Mouse (Mus musculus) ES-E14 (cell line): Measurements from ENCODE around the gene Slc13a3. TPM values are rescaled to one million over a fixed set of nuclear protein-coding genes. Genes with fewer than 3 reads are reported as not detected.

Source experiments
- DNase-seq: peaks from one replicate; pipeline ENCODE4 v3.0.0-alpha.2; 2013; ENCODE audit warnings: low read depth, low spot score
- H3K27ac ChIP-seq: 2 replicates; pipeline ENCODE4 v1.5.1; 2012; ENCODE audit warnings: low read depth, mild to moderate bottlenecking, low read length, moderate library complexity, mixed read lengths; ENCODE audit not compliant: poor library complexity, insufficient read depth, severe bottlenecking
- H3K36me3 ChIP-seq: 2 replicates; pipeline ENCODE4 v1.6.1; 2012; ENCODE audit warnings: mild to moderate bottlenecking, low read length, moderate library complexity, mixed read lengths; ENCODE audit not compliant: control insufficient read depth, poor library complexity, insufficient read depth, severe bottlenecking
- H3K4me1 ChIP-seq, 2 experiments: fragments of 150-350 bp in 1 of 2; sonication (generic) in 1 of 2; 2 replicates each; pipeline ENCODE4 v1.6.1; 2012; ENCODE audit warnings: low read length in 2 of 2, mild to moderate bottlenecking in 1 of 2, mixed read lengths in 1 of 2; ENCODE audit not compliant: control insufficient read depth in 2 of 2, insufficient read depth in 2 of 2, poor library complexity in 1 of 2
- H3K4me3 ChIP-seq, 2 experiments: fragments of 150-350 bp in 1 of 2; sonication (generic) in 1 of 2; 2 replicates each; pipeline ENCODE4 v1.5.1; 2012; ENCODE audit warnings: low read length in 2 of 2, low read depth in 1 of 2, mild to moderate bottlenecking in 1 of 2, mixed read lengths in 1 of 2; ENCODE audit not compliant: insufficient read depth in 1 of 2, poor library complexity in 1 of 2, severe bottlenecking in 1 of 2
- H3K9ac ChIP-seq: 2 replicates; pipeline ENCODE4 v1.6.1; 2012; ENCODE audit warnings: low read depth, mild to moderate bottlenecking, low read length, mixed read lengths; ENCODE audit not compliant: poor library complexity, insufficient read depth, severe bottlenecking
- H3K9me3 ChIP-seq: fragments of 150-350 bp; sonication (generic); 2 replicates; pipeline ENCODE4 v1.6.1; 2012; ENCODE audit warnings: low read depth, mild to moderate bottlenecking, low read length; ENCODE audit not compliant: control insufficient read depth, insufficient read depth
- CHD2 ChIP-seq: IDR thresholded peaks from 2 replicates; pipeline ENCODE4 v1.6.1; 2014; ENCODE audit warnings: mild to moderate bottlenecking, low read depth, low read length, inconsistent platforms
- HCFC1 ChIP-seq: IDR thresholded peaks from 2 replicates; pipeline ENCODE4 v1.6.1; 2012; ENCODE audit warnings: low read length, inconsistent platforms, borderline replicate concordance; ENCODE audit not compliant: insufficient read depth
- MAFK ChIP-seq: IDR thresholded peaks from 2 replicates; pipeline ENCODE4 v1.6.1; 2014; ENCODE audit warnings: mild to moderate bottlenecking, low read depth, low read length, inconsistent platforms; ENCODE audit not compliant: insufficient read depth
- ZC3H11A ChIP-seq: IDR thresholded peaks from 2 replicates; pipeline ENCODE4 v1.6.1; 2012; ENCODE audit warnings: low read depth, mild to moderate bottlenecking, inconsistent platforms, low read length, borderline replicate concordance
- ZNF384 ChIP-seq: IDR thresholded peaks from 2 replicates; pipeline ENCODE4 v1.6.1; 2012; ENCODE audit warnings: low read depth, low read length, inconsistent platforms
- in situ Hi-C, 2 experiments: fragments of 600-800 bp; cut with MboI; formaldehyde crosslinking; loops; one replicate each; pipeline ENCODE4 v1.15.1; 2025; ENCODE audit warnings: low sequenced_read_pairs in 2 of 2, inconsistent platforms in 1 of 2; ENCODE audit not compliant: unreplicated experiment in 2 of 2
- total RNA-seq: library from RNA; depleted of rRNA; stranded (reverse); fragments of 300-350 nt; gene quantifications from 2 replicates; pipeline ENCODE4 v1.2.3, GENCODE M21; 2012

Gene Slc13a3
- total RNA-seq, 1 experiment, result 0.22 TPM

DNA sequence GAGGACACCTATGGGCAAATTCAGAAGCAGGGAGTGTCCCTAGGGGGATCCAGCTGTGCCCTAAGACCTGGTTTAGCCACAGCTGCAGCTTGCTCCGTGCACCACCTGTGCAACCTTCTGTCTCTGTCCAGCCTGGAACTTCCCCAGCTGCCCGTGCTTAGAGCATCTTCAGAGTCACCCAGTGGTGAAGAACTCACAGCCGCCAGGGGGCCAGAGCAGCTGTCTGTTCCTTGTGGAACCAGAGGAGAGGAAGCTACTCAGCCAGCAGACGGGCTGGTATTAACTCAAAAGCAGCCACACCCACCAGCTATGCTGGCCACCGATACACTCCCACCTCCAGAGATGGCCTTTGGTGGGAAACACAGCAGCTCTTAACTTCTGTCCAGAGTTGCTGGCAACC is 2.9 kb downstream of the Slc13a3 start:
- H3K36me3 ChIP-seq, result no peaks in the 10 kb centered on the region
- DNase-seq, result no peak
- no peak overlapping the region for H3K9ac ChIP-seq
- in situ Hi-C loops, result no loop called here
- H3K4me3 ChIP-seq, result no peak overlapping the region
- no peak overlapping the region for H3K27ac ChIP-seq
- no peaks in the 10 kb centered on the region for H3K4me1 ChIP-seq
- TF ChIP-seq ZNF384 (no peak), ZC3H11A (no peak), HCFC1 (no peak), CHD2 (no peak), MAFK (no peak)
- H3K9me3 ChIP-seq, result no peaks in the 10 kb centered on the region

DNA sequence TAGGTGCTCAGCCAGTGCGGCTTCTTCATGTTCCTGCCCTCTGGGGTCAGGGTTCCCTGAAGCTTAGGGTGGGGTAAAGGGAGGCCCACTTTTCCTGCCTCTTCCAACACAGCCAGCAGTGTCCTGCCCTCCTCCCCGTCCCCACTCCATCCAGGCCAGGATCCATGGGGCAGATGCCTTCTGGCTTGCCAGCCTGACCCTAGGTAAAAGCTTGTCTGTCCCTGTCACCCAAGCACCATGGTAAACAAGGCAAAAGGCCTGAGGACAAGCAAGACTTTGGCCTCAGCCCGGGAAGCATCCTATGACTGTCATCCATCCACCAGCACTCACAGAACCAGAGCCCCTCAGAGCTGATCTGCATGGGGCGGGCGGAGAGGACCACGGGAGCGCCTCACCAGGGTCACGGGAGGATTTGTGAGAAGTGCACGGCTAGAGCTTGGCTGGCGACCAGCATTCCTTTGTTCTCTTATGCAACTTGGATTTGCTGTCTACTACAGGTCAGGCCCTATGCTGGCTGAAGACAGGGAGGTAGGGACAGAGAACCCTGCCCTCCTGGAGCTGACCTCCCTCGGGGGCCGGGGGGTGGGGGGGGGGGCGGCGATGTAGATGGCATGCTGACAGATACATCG is 5.1 kb downstream of the Slc13a3 start:
- in situ Hi-C loops, result no loop called here

DNA sequence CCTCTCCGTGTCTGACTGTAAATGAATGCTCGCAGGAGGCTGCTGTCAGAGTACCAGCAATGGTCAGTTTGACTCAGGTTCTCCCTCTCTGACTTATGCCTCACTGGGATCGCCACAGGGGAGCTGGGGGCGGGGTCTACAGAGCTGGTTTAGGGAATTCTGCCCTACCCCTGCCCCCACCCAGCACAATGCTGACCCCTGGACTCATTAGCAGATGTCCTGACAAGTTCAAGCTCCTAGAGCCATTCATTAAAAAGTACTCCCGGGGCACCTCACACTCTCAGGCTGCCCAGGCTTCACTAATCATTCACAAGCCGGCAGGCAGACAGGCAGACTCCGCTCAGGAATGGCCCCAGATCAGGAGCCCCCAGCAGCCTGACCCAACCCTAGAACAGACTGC is 13.4 kb downstream of the Slc13a3 start:
- Histone ChIP-seq H3K9me3 (no peaks in the 10 kb centered on the region), H3K9ac (no peak overlapping the region), H3K4me3 (no peak overlapping the region), H3K36me3 (no peaks in the 10 kb centered on the region), H3K4me1 (0 out of 4 replicates have a peak, but pooled peaks cover 0 to 2% of the 10 kb centered on the region in 2 experiments), H3K27ac (no peak overlapping the region)
- in situ Hi-C loops, result no loop called here
- no peak for TF ChIP-seq MAFK
- TF ChIP-seq ZNF384, result no peak
- no peak for TF ChIP-seq ZC3H11A
- DNase-seq, result no peak

More for the DNA sequence above, 5.1 kb downstream of the Slc13a3 start:
- Histone ChIP-seq H3K27ac (no peak overlapping the region), H3K9ac (no peak overlapping the region), H3K9me3 (no peaks in the 10 kb centered on the region), H3K4me3 (no peak overlapping the region), H3K36me3 (no peaks in the 10 kb centered on the region), H3K4me1 (no peaks in the 10 kb centered on the region)
- DNase-seq, result no peak
- TF ChIP-seq HCFC1 (no peak), ZC3H11A (no peak), MAFK (no peak), ZNF384 (no peak), CHD2 (no peak)

DNA sequence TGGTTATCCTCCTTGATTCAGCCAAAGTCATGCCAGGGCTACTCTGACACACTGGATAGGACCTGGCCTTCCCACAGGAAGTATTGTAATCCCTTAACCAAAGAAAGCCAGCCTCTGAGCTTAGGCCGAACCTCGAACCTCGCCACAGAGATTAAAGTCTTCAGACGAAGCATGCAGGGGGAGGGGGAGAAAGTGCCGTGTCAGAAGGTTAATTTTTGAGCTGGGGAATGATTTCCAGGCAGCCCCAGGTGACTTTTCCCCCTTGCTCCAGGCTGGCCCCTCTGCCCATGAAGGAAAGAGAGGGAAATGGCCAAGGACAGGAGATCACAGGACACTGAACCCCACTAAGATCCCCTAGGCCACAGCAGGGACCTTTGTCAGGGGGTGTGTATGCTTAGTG is 14.8 kb downstream of the Slc13a3 start:
- in situ Hi-C loops, result no loop called here
- no peak overlapping the region for H3K27ac ChIP-seq
- no peaks in the 10 kb centered on the region for H3K36me3 ChIP-seq
- 0 out of 4 replicates have a peak, but pooled peaks cover 0 to 2% of the 10 kb centered on the region in 2 experiments for H3K4me1 ChIP-seq
- no peaks in the 10 kb centered on the region for H3K9me3 ChIP-seq
- DNase-seq, result no peak
- TF ChIP-seq ZNF384, result no peak
- TF ChIP-seq HCFC1, result no peak
- no peak for TF ChIP-seq CHD2
- TF ChIP-seq ZC3H11A, result no peak
- no peak for TF ChIP-seq MAFK
- no peak overlapping the region for H3K9ac ChIP-seq
- no peak overlapping the region for H3K4me3 ChIP-seq
